Mouse (Mus musculus): Measurements from ENCODE around the gene Znhit6. TPM values are rescaled to one million over a fixed set of nuclear protein-coding genes. Genes with fewer than 3 reads are reported as not detected.

Znhit6 gene
- total and polyA plus RNA-seq, 3 experiments: 54.4 to 188 (median 58.6) TPM

DNA sequence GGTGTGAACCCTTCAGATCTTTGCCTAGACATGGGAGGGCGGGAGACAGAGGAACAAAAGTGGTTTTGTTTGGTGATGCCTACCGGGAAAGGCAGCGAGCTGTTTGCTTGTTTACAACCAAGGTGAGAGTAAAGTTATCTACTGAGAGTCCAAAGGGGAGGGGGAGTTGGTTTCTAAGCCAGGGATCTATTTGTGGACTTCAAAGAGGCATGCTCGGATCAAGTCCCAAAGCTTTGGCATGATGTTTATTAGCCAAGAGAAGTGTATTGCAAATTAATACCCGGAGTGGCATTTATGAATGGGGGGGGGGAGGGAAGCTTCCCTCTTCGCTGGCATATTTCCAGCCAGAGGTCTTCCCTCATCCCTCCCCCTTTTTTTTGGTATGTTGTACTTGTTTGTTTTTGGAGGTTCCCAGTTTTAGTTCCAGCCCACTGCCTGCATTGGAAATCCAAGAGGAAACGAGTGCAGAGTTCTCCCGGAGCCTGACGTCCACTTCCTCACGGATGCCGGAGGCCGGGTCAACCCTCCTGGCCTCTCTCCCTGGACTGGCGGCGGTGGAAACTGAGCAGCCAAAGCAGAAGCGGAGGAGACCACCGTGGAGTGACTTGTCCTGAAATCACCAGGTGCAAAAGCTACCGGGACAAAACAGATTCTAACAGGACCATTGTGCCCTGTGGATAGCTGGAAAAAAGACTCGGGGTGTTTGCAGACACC lies 74.5 kb downstream of the Znhit6 start:
- no peaks in the 10 kb centered on the region for H3K79me2 ChIP-seq (replicated peaks; ENCODE audit: control insufficient read depth, extremely low read depth, insufficient read depth, poor library complexity, severe bottlenecking)
- no peak overlapping the region for H3K4me3 ChIP-seq (replicated peaks in 1 of 3; ENCODE audit: low read depth in 2 of 3, low read length in 2 of 3, poor library complexity in 1 of 3)
- peaks cover 0 to 11% of the 10 kb centered on the region in 2 experiments; a peak in 2 of 4 replicates for H3K4me1 ChIP-seq (ENCODE audit: control insufficient read depth in 1 of 2, insufficient read depth in 2 of 2)
- no peaks in the 10 kb centered on the region for H3K36me3 ChIP-seq (replicated peaks in 1 of 2; ENCODE audit: control insufficient read depth in 1 of 2, insufficient read depth in 1 of 2, low read length in 1 of 2)
- no peaks in the 10 kb centered on the region for H3K27me3 ChIP-seq (replicated peaks)
- dilution Hi-C loops (cut with MboI; ENCODE audit: extremely low pct_ligation_motif_present, extremely low pct_unique_long_range_greater_than_20kb, low sequenced_read_pairs) (no loop called here), in situ Hi-C loops (cut with MboI; ENCODE audit: low pct_ligation_motif_present, low pct_unique_long_range_greater_than_20kb, low sequenced_read_pairs) (no loop called here)
- TF ChIP-seq RCOR1 (conservative IDR thresholded peaks at IDR 0.05; ENCODE audit: low read depth, low read length) (no peak), ETS1 (conservative IDR thresholded peaks at IDR 0.05; ENCODE audit: low read depth, low read length) (no peak), ZKSCAN1 (IDR thresholded peaks at IDR 0.05; ENCODE audit: borderline replicate concordance, low read depth, low read length) (no peak), MXI1 (IDR thresholded peaks at IDR 0.05; ENCODE audit: low read depth, low read length) (no peak), POLR2A (IDR thresholded peaks at IDR 0.05; ENCODE audit: low read depth, low read length) (no peak), ZC3H11A (IDR thresholded peaks at IDR 0.05; ENCODE audit: low read depth, low read length) (no peak), JUN (IDR thresholded peaks at IDR 0.05; ENCODE audit: insufficient read depth, low read depth, low read length) (no peak), RAD21 (IDR thresholded peaks at IDR 0.05; ENCODE audit: low read depth, low read length) (no peak), MAFK (IDR thresholded peaks at IDR 0.05; ENCODE audit: insufficient replicate concordance, low read length) (no peak), ELF1 (IDR thresholded peaks at IDR 0.05; ENCODE audit: low read depth, low read length) (no peak), HCFC1 (IDR thresholded peaks at IDR 0.05; ENCODE audit: low read depth, low read length) (no peak), MEF2A (IDR thresholded peaks at IDR 0.05; ENCODE audit: borderline replicate concordance, low read depth, low read length) (no peak), MAZ (IDR thresholded peaks at IDR 0.05; ENCODE audit: low read depth, low read length) (no peak), POLR2AphosphoS2 (IDR thresholded peaks at IDR 0.05; ENCODE audit: low read depth, low read length) (no peak), E2F4 (IDR thresholded peaks at IDR 0.05; ENCODE audit: insufficient replicate concordance, low read depth, low read length) (no peak), USF2 (conservative IDR thresholded peaks at IDR 0.05; ENCODE audit: low read depth, low read length) (no peak), BHLHE40 (IDR thresholded peaks at IDR 0.05; ENCODE audit: low read depth, low read length) (no peak), SMC3 (IDR thresholded peaks at IDR 0.05; ENCODE audit: low read depth, low read length) (no peak), KAT2A (IDR thresholded peaks at IDR 0.05; ENCODE audit: insufficient replicate concordance, low read length) (no peak), CTCF (conservative IDR thresholded peaks at IDR 0.05 in 1 of 2, IDR thresholded peaks at IDR 0.05 in 1 of 2; ENCODE audit: low read depth in 2 of 2, low read length in 2 of 2) (no peak)
- DNase-seq (ENCODE audit: extremely low read depth): no peak
- H3K9ac ChIP-seq (ENCODE audit: insufficient read depth, low read depth): no peak overlapping the region
- H3K27ac ChIP-seq (ENCODE audit: insufficient read depth, low read depth): no peak overlapping the region
- H3K9me3 ChIP-seq (replicated peaks; ENCODE audit: low read length): peaks cover 2% of the 10 kb centered on the region
- no peak overlapping the region for H3K4me2 ChIP-seq (ENCODE audit: insufficient read depth, low read depth, poor library complexity, severe bottlenecking)
